Mouse (Mus musculus): ENCODE data around the gene Iffo2. TPM values are rescaled to one million over a fixed set of nuclear protein-coding genes. Genes with fewer than 3 reads are reported as not detected.
A peak's percentile ranks its signal among the peaks of the same experiment; 100 is the strongest.

Iffo2 gene
- polyA plus RNA-seq, 1 experiment from 2014 or later = 3.3 TPM

DNA sequence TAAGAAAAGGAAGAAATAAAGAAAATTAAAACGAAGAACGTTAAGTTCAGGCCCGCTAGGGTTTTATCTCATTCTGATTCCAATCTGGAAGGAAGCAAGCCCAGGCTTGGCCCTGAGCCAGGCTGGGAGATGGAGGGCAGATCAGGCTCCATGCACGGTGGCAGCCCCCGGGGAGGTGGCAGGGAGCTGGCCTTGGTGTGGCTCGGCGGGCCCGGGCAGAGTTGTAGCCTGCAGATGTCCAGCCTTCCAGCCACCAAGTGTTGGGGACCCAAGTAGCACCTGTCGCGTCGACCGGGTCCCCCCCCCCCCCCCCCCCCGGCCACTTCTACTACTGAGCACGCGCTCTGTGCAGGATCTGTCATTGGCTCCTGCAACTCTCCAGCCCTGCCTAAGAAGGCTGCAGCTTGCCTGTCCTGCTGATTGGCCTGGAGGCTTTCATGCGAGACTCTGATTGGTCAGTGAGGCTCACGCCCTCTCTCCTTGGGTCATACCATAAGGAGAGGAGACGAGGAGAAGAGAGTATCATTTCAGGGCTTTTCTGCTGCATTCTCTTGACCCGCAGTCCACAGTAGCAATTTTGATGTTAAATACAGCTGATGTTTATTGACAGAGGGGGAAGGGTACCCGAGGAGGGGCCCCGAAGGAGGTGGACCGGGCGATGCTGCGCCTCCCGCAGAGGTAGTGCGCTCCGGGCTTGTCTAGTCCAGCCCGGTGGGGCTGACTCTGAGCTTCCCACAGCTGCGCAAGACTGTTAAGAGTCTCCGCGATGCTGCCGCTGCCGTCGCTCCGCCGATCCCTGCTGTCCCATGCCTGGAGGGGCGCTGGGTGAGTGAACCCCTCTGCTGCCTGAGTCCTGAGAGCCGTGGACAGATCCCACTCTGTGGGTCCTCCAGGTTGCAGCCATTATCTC is 92.3 kb downstream of the Iffo2 start, which contains the start of gene Aldh4a1:
Aldh4a1 (plus strand) TSS at position 494 of the 910 bp plus-strand sequence.
- Histone ChIP-seq H3K4me2 (peak within 1 kb of the TSS; percentile 81), H3K27me3 (ENCODE audit: control insufficient read depth, insufficient read depth, low read length) (no peaks in the 10 kb centered on the region), H3K9ac (ENCODE audit: low read length) (peak within 1 kb of the TSS; percentile 72), H3K27ac (ENCODE audit: low read depth, low read length) (peak within 1 kb of the TSS; percentile 72), H3K4me3 (ENCODE audit: low read depth, low read length) (peak within 1 kb of the TSS; percentile 72), H3K9me3 (ENCODE audit: control insufficient read depth, low read length) (no peaks in the 10 kb centered on the region), H3K4me1 (ENCODE audit: control insufficient read depth, insufficient read depth, low read length) (peaks cover 11% of the 10 kb centered on the region), H3K36me3 (ENCODE audit: control insufficient read depth, insufficient read depth, low read length) (no peaks in the 10 kb centered on the region)
- DNase-seq (ENCODE audit: low spot score, missing footprints) (peak; percentile 99), ATAC-seq (ENCODE audit: low FRiP score) (peak; percentile 100)
- WGBS = under 1% methylated on average over 33 of the region's 38 CpGs

DNA sequence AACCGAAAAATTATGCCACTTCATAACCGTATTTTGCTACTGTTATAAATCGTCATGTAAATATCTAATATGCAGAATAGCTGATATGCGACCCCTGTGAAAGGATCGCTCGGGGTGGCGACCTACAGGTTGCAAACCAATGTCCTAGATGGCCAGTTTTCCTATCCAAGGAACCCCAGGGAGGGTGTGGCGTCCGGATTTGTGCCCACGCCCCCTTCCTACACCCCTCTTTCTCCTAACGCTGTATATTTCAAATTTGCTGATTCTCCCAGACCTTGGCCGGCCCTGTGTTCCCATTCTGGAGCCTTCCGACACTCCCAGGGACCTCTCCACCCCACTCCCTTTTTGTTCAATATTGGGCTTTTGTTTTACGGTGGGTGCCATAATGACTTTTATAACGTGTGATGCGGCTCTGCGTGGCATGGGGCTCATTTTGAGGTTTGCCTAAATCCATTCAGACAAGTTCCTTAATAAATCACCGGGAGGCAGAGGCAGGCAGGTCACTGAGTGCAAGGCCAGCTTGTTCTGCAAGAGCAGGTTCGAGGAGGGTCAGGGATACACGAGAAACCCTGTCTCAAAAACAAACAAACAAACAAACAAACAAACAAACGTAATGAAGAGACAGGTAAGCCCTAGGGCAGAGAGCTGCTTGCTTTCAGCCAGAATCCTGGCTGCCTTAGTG is 93.2 kb downstream of the Iffo2 start:
- ATAC-seq (ENCODE audit: low FRiP score) (no peak), DNase-seq (ENCODE audit: low spot score, missing footprints) (no peak)
- peak overlapping the region; percentile 72 for H3K9ac ChIP-seq (ENCODE audit: low read length)
- no peak overlapping the region for H3K27ac ChIP-seq (ENCODE audit: low read depth, low read length)
- no peaks in the 10 kb centered on the region for H3K9me3 ChIP-seq (ENCODE audit: control insufficient read depth, low read length)
- no peaks in the 10 kb centered on the region for H3K36me3 ChIP-seq (ENCODE audit: control insufficient read depth, insufficient read depth, low read length)
- H3K4me1 ChIP-seq (ENCODE audit: control insufficient read depth, insufficient read depth, low read length) = peaks cover 11% of the 10 kb centered on the region
- H3K4me3 ChIP-seq (ENCODE audit: low read depth, low read length) = peak overlapping the region; percentile 72
- H3K4me2 ChIP-seq = peak overlapping the region; percentile 81
- no peaks in the 10 kb centered on the region for H3K27me3 ChIP-seq (ENCODE audit: control insufficient read depth, insufficient read depth, low read length)
- 31% methylated on average over 21 of the region's 21 CpGs for WGBS

DNA sequence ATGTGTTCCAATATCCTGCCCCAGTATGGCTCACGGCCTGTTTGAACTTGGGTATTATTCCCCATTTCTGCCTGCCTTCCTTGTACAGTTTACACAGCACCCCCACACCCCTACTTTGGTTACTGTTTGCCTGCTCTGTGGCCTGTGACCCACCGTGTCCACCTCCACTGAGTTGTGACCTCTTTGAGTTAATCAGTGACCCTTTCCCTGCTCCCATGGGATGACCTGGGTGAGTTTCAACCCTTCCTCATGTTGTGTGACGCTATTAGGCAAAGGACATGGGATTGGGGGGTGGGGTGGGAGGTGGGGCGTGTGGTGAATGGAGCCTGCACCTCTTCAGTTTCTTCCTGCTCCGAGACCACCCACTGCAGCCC is 93.8 kb downstream of the Iffo2 start:
- H3K9me3 ChIP-seq (ENCODE audit: control insufficient read depth, low read length) = no peaks in the 10 kb centered on the region
- H3K9ac ChIP-seq (ENCODE audit: low read length) = no peak overlapping the region
- no peak overlapping the region for H3K27ac ChIP-seq (ENCODE audit: low read depth, low read length)
- ATAC-seq (ENCODE audit: low FRiP score) = no peak
- no peaks in the 10 kb centered on the region for H3K36me3 ChIP-seq (ENCODE audit: control insufficient read depth, insufficient read depth, low read length)
- no peak overlapping the region for H3K4me2 ChIP-seq
- no peak overlapping the region for H3K4me3 ChIP-seq (ENCODE audit: low read depth, low read length)
- H3K4me1 ChIP-seq (ENCODE audit: control insufficient read depth, insufficient read depth, low read length) = peaks cover 11% of the 10 kb centered on the region
- no peaks in the 10 kb centered on the region for H3K27me3 ChIP-seq (ENCODE audit: control insufficient read depth, insufficient read depth, low read length)
- WGBS = 65% methylated on average over 5 of the region's 5 CpGs
- DNase-seq (ENCODE audit: low spot score, missing footprints) = no peak

DNA sequence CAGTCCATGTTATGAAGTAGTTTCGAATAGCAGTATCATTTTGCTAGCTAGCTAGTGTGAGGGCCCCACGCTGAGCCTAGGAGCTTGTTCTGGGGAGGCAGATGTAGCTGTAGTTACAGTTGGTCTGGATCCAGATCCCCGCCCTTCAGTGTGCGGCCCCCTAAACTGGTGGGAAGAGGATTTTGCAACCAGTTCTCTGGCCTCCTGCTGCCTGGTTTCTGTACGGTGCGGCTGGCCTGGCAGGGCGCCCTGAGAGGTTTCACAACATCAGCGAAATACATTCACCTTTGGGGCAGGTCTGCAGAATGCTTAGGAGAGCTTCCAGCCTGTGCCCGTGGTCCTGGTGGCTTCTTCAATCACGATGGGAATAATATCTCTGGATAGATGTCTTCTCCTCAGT is 94.4 kb downstream of the Iffo2 start:
- Histone ChIP-seq H3K27me3 (ENCODE audit: control insufficient read depth, insufficient read depth, low read length) (no peaks in the 10 kb centered on the region), H3K27ac (ENCODE audit: low read depth, low read length) (no peak overlapping the region), H3K4me3 (ENCODE audit: low read depth, low read length) (no peak overlapping the region), H3K9me3 (ENCODE audit: control insufficient read depth, low read length) (no peaks in the 10 kb centered on the region), H3K36me3 (ENCODE audit: control insufficient read depth, insufficient read depth, low read length) (no peaks in the 10 kb centered on the region), H3K4me1 (ENCODE audit: control insufficient read depth, insufficient read depth, low read length) (peaks cover 11% of the 10 kb centered on the region), H3K9ac (ENCODE audit: low read length) (no peak overlapping the region), H3K4me2 (no peak overlapping the region)
- WGBS = 85% methylated on average over 10 of the region's 10 CpGs
- ATAC-seq (ENCODE audit: low FRiP score) = no peak
- no peak for DNase-seq (ENCODE audit: low spot score, missing footprints)

DNA sequence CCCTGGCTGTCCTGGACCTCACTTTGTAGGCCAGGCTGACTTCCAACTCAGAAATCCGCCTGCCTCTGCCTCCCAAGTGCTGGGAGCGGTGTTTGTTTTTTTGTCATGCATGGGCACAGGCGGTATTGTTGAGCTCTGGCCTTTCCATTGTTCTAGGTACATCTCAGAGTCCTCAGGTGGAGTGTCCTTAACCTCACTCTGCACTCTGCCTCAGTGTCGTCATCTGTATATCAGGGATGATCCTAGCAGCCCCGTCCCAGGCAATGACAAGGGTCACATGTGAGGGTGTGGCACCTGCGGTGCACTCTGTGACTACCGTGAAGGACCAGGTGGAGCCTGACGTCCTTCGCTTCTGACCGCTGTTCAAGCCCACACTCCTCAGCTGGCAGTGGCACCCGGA is 97.0 kb downstream of the Iffo2 start:
- no peaks in the 10 kb centered on the region for H3K27me3 ChIP-seq (ENCODE audit: control insufficient read depth, insufficient read depth, low read length)
- 89% methylated on average over 11 of the region's 11 CpGs for WGBS
- H3K4me3 ChIP-seq (ENCODE audit: low read depth, low read length) = no peak overlapping the region
- no peak overlapping the region for H3K27ac ChIP-seq (ENCODE audit: low read depth, low read length)
- H3K9ac ChIP-seq (ENCODE audit: low read length) = no peak overlapping the region
- no peaks in the 10 kb centered on the region for H3K9me3 ChIP-seq (ENCODE audit: control insufficient read depth, low read length)
- H3K36me3 ChIP-seq (ENCODE audit: control insufficient read depth, insufficient read depth, low read length) = no peaks in the 10 kb centered on the region
- DNase-seq (ENCODE audit: low spot score, missing footprints) (no peak), ATAC-seq (ENCODE audit: low FRiP score) (no peak)
- no peak overlapping the region for H3K4me2 ChIP-seq
- peaks cover 11% of the 10 kb centered on the region for H3K4me1 ChIP-seq (ENCODE audit: control insufficient read depth, insufficient read depth, low read length)

DNA sequence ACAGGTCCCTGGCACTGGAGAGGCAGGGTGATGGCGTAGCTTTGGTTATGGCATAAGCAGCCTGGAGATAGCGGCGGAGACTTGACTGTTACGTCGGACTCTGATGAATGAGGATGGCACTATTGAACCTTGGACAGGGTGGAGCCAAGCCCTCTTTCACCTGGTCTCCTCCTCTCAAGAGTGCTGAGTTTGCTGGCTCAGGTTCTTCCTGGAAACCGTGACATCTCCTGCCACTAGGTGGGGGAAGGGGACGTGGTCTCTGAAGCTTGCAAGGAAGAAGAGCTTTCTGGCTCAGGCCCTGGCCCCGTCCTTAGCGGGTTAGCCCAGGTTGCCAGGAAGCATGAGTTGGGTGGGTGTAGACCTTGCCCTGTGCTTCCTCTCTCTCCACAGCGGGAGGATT is 99.8 kb downstream of the Iffo2 start:
- Histone ChIP-seq H3K4me1 (ENCODE audit: control insufficient read depth, insufficient read depth, low read length) (no peaks in the 10 kb centered on the region), H3K4me2 (no peak overlapping the region), H3K36me3 (ENCODE audit: control insufficient read depth, insufficient read depth, low read length) (no peaks in the 10 kb centered on the region), H3K9me3 (ENCODE audit: control insufficient read depth, low read length) (no peaks in the 10 kb centered on the region), H3K4me3 (ENCODE audit: low read depth, low read length) (no peak overlapping the region), H3K9ac (ENCODE audit: low read length) (no peak overlapping the region), H3K27ac (ENCODE audit: low read depth, low read length) (no peak overlapping the region), H3K27me3 (ENCODE audit: control insufficient read depth, insufficient read depth, low read length) (no peaks in the 10 kb centered on the region)
- 73% methylated on average over 10 of the region's 10 CpGs for WGBS
- DNase-seq (ENCODE audit: low spot score, missing footprints) (no peak), ATAC-seq (ENCODE audit: low FRiP score) (no peak)

DNA sequence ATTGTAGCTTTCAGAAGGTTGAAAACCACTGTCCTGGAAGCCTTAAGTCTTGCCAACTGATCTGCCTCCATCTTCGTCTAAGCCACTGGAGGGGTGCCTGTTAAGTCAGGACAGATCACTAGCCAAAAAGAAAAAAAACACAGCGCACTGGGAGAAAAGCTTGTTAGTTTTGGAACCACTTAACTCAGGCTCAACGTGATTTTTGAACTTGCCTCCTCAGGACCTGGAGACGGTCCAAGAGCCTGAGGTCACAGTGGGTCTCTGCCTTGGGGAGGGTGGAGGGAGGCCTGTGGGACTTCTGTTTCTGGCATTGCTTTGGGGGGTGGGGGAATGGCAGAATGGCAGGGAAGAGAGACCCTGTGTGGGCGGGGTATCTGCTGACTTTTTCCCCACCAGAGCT is 100.8 kb downstream of the Iffo2 start:
- Histone ChIP-seq H3K9ac (ENCODE audit: low read length) (no peak overlapping the region), H3K4me3 (ENCODE audit: low read depth, low read length) (no peak overlapping the region), H3K27ac (ENCODE audit: low read depth, low read length) (no peak overlapping the region), H3K27me3 (ENCODE audit: control insufficient read depth, insufficient read depth, low read length) (no peaks in the 10 kb centered on the region), H3K4me2 (no peak overlapping the region), H3K4me1 (ENCODE audit: control insufficient read depth, insufficient read depth, low read length) (no peaks in the 10 kb centered on the region), H3K9me3 (ENCODE audit: control insufficient read depth, low read length) (no peaks in the 10 kb centered on the region), H3K36me3 (ENCODE audit: control insufficient read depth, insufficient read depth, low read length) (no peaks in the 10 kb centered on the region)
- 77% methylated on average over 5 of the region's 5 CpGs for WGBS
- no peak for ATAC-seq (ENCODE audit: low FRiP score)
- DNase-seq (ENCODE audit: low spot score, missing footprints) = no peak

DNA sequence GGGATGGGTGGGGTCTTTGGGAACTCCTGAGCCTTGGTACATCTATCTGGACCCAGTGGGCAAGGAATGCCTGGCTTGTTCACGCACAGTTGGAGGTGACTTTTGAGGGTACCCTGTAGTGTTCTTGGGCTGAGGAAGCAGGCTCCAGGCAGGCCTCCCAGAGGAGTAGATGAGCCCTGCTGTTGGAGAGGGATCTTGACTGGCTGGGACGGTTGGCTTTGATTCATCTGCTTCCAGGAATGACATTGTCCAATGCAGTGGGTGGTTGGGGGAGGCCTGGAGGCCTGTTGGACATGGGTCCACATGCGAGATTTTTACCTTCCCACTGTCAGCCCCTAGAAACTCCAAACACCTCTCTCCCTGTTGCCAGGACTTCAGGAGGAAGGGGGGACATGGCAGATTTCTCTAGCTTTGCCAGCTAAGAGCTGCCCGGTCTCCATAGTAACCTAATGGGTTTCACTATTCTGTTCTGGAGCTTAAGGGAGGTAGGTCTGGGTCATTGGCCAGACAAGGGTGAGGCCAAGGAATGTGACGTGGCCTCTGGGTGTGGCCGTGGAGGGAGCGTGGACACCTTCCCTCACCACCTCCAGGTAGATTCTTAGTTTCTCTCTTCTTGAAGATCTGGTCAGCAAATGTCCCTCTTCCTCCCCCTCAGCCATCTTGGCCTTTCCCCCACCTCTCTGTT is 101.4 kb downstream of the Iffo2 start:
- H3K9ac ChIP-seq (ENCODE audit: low read length) = no peak overlapping the region
- H3K4me2 ChIP-seq = no peak overlapping the region
- 87% methylated on average over 7 of the region's 7 CpGs for WGBS
- no peaks in the 10 kb centered on the region for H3K4me1 ChIP-seq (ENCODE audit: control insufficient read depth, insufficient read depth, low read length)
- no peak overlapping the region for H3K4me3 ChIP-seq (ENCODE audit: low read depth, low read length)
- ATAC-seq (ENCODE audit: low FRiP score) (no peak), DNase-seq (ENCODE audit: low spot score, missing footprints) (no peak)
- no peaks in the 10 kb centered on the region for H3K9me3 ChIP-seq (ENCODE audit: control insufficient read depth, low read length)
- H3K27ac ChIP-seq (ENCODE audit: low read depth, low read length) = no peak overlapping the region
- H3K27me3 ChIP-seq (ENCODE audit: control insufficient read depth, insufficient read depth, low read length) = no peaks in the 10 kb centered on the region
- no peaks in the 10 kb centered on the region for H3K36me3 ChIP-seq (ENCODE audit: control insufficient read depth, insufficient read depth, low read length)

DNA sequence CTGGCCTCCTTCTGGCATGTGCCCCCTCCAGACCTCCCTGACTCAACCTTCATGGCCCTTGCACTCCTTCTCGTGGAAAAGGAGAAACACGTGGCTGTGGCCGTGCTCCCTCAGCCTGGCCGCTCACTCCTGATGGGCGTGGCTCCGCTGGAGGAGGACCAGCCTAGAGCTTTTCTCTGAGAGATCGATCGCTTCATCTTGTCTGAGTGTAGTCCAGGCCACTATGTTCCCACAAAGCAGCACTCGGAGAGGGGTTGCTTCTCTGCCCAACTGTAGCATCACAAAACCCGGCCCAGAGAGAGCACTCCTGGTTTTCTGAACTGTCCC is 101.9 kb downstream of the Iffo2 start:
- H3K4me3 ChIP-seq (ENCODE audit: low read depth, low read length) = no peak overlapping the region
- H3K9ac ChIP-seq (ENCODE audit: low read length) = no peak overlapping the region
- 84% methylated on average over 10 of the region's 10 CpGs for WGBS
- H3K4me1 ChIP-seq (ENCODE audit: control insufficient read depth, insufficient read depth, low read length) = no peaks in the 10 kb centered on the region
- H3K27me3 ChIP-seq (ENCODE audit: control insufficient read depth, insufficient read depth, low read length) = no peaks in the 10 kb centered on the region
- ATAC-seq (ENCODE audit: low FRiP score) = no peak
- no peak overlapping the region for H3K4me2 ChIP-seq
- H3K9me3 ChIP-seq (ENCODE audit: control insufficient read depth, low read length) = no peaks in the 10 kb centered on the region
- H3K36me3 ChIP-seq (ENCODE audit: control insufficient read depth, insufficient read depth, low read length) = no peaks in the 10 kb centered on the region
- no peak overlapping the region for H3K27ac ChIP-seq (ENCODE audit: low read depth, low read length)
- DNase-seq (ENCODE audit: low spot score, missing footprints) = no peak

Measured in midbrain, embryonic 11.5 days (tissue).